Mouse (Mus musculus) hindbrain, embryonic 12.5 days (tissue): ENCODE results near the gene Capn2. TPM values are rescaled to one million over a fixed set of nuclear protein-coding genes. Genes with fewer than 3 reads are reported as not detected.

Experiments used
- ATAC-seq: fragments of 200-750 bp; cut with Nextera tagmentation; 2 replicates; pipeline ENCODE4 v1.8.0; 2017; ENCODE audit warnings: moderate TSS enrichment; ENCODE audit not compliant: low FRiP score
- H3K27ac ChIP-seq: fragments of 300-500 bp; sonication (generic); 2 replicates; pipeline ENCODE4 v1.5.1; 2016; ENCODE audit warnings: mild to moderate bottlenecking
- H3K27me3 ChIP-seq: fragments of 300-500 bp; sonication (generic); 2 replicates; pipeline ENCODE4 v1.6.1; 2016; ENCODE audit warnings: mild to moderate bottlenecking
- H3K36me3 ChIP-seq: fragments of 300-500 bp; sonication (generic); 2 replicates; pipeline ENCODE4 v1.6.1; 2016; ENCODE audit warnings: mild to moderate bottlenecking
- H3K4me1 ChIP-seq: fragments of 300-500 bp; sonication (generic); 2 replicates; pipeline ENCODE4 v1.6.1; 2016
- H3K4me2 ChIP-seq: fragments of 300-500 bp; sonication (generic); replicated peaks from 2 replicates; pipeline ENCODE4 v1.6.1; 2016; ENCODE audit warnings: mild to moderate bottlenecking
- H3K4me3 ChIP-seq: fragments of 300-500 bp; sonication (generic); 2 replicates; pipeline ENCODE4 v1.5.1; 2016; ENCODE audit warnings: mild to moderate bottlenecking
- H3K9ac ChIP-seq: fragments of 300-500 bp; sonication (generic); 2 replicates; pipeline ENCODE4 v1.6.1; 2016; ENCODE audit warnings: mild to moderate bottlenecking, moderate library complexity
- H3K9me3 ChIP-seq: fragments of 300-500 bp; sonication (generic); replicated peaks from 2 replicates; pipeline ENCODE4 v1.6.1; 2016; ENCODE audit warnings: mild to moderate bottlenecking
- WGBS: fragments of 180-500 bp; shearing (Covaris S2); methylation state at CpG from one replicate; pipeline ENCODE4 v1.1.7; 2016; 5-methylcytosine and 5-hydroxymethylcytosine counted together
- polyA plus RNA-seq: library from polyadenylated mRNA; unstranded; fragments of >200 nt; fragmentation: Nextera tagmentation; extraction: Ambion mirVana; gene quantifications from 2 replicates; pipeline ENCODE4 v1.2.1, GENCODE M21; 2016

The Capn2 gene
- polyA plus RNA-seq, 1 experiment from 2014 or later: 136 TPM

GRCm38 (mm10) chr1:182465978-182466377 is 51.4 kb downstream of the Capn2 start:
- Histone ChIP-seq H3K9me3 (no peaks in the 10 kb centered on the region), H3K9ac (no peak overlapping the region), H3K27ac (no peak overlapping the region), H3K36me3 (peaks cover 45% of the 10 kb centered on the region), H3K27me3 (no peaks in the 10 kb centered on the region), H3K4me3 (no peak overlapping the region), H3K4me1 (0 out of 2 replicates have a peak, but pooled peaks cover 4% of the 10 kb centered on the region), H3K4me2 (no peak overlapping the region)
- 93% methylated on average over 4 of the region's 4 CpGs for WGBS
- no peak for ATAC-seq

- peaks cover 38% of the 10 kb centered on the region for H3K36me3 ChIP-seq
- no peak overlapping the region for H3K27ac ChIP-seq
- no peak for ATAC-seq
- no peaks in the 10 kb centered on the region for H3K27me3 ChIP-seq
- no peak overlapping the region for H3K4me2 ChIP-seq
- H3K9ac ChIP-seq: no peak overlapping the region
- H3K9me3 ChIP-seq: no peaks in the 10 kb centered on the region
- H3K4me1 ChIP-seq: 0 out of 2 replicates have a peak, but pooled peaks cover 4% of the 10 kb centered on the region
- H3K4me3 ChIP-seq: no peak overlapping the region
- WGBS: 82% methylated on average over 4 of the region's 4 CpGs
Observed at GRCm38 (mm10) chr1:182465309-182465708, 52.1 kb downstream of the Capn2 start.

- H3K27ac ChIP-seq: peak overlapping the region; percentile 50; the same call in 1 of the 2 replicates
- 76% methylated on average over 10 of the region's 10 CpGs for WGBS
- 0 out of 2 replicates have a peak, but pooled peaks cover 7% of the 10 kb centered on the region for H3K4me1 ChIP-seq
- H3K9ac ChIP-seq: no peak overlapping the region
- H3K36me3 ChIP-seq: peaks cover 28% of the 10 kb centered on the region
- no peak overlapping the region for H3K4me3 ChIP-seq
- no peaks in the 10 kb centered on the region for H3K27me3 ChIP-seq
- H3K9me3 ChIP-seq: no peaks in the 10 kb centered on the region
- ATAC-seq: peak; percentile 54; the same call in 1 of the 2 replicates
- H3K4me2 ChIP-seq: no peak overlapping the region
Observed at GRCm38 (mm10) chr1:182461813-182462212, 55.6 kb downstream of the Capn2 start.

- no peak for ATAC-seq
- WGBS: 67% methylated on average over 7 of the region's 7 CpGs
- Histone ChIP-seq H3K27me3 (no peaks in the 10 kb centered on the region), H3K9ac (no peak overlapping the region), H3K36me3 (peaks cover 26% of the 10 kb centered on the region), H3K4me3 (no peak overlapping the region), H3K27ac (peak overlapping the region; percentile 50), H3K4me1 (0 out of 2 replicates have a peak, but pooled peaks cover 7% of the 10 kb centered on the region), H3K9me3 (no peaks in the 10 kb centered on the region), H3K4me2 (no peak overlapping the region)
Observed at GRCm38 (mm10) chr1:182461261-182461660, 56.1 kb downstream of the Capn2 start.

GRCm38 (mm10) chr1:182460291-182461244 is 56.8 kb downstream of the Capn2 start:
- H3K27ac ChIP-seq: peak overlapping the region; percentile 50
- no peak overlapping the region for H3K9ac ChIP-seq
- H3K27me3 ChIP-seq: no peaks in the 10 kb centered on the region
- WGBS: 77% methylated on average over 13 of the region's 13 CpGs
- no peak overlapping the region for H3K4me3 ChIP-seq
- H3K9me3 ChIP-seq: no peaks in the 10 kb centered on the region
- H3K36me3 ChIP-seq: peaks cover 31% of the 10 kb centered on the region
- no peak overlapping the region for H3K4me2 ChIP-seq
- 0 out of 2 replicates have a peak, but pooled peaks cover 7% of the 10 kb centered on the region for H3K4me1 ChIP-seq
- no peak for ATAC-seq

GRCm38 (mm10) chr1:182459436-182459835 is 58.0 kb downstream of the Capn2 start:
- no peak overlapping the region for H3K9ac ChIP-seq
- no peak overlapping the region for H3K4me2 ChIP-seq
- ATAC-seq: no peak
- H3K4me3 ChIP-seq: no peak overlapping the region
- no peaks in the 10 kb centered on the region for H3K9me3 ChIP-seq
- no peaks in the 10 kb centered on the region for H3K27me3 ChIP-seq
- H3K36me3 ChIP-seq: peaks cover 41% of the 10 kb centered on the region
- peak overlapping the region; percentile 46; the same call in 1 of the 2 replicates for H3K27ac ChIP-seq
- 0 out of 2 replicates have a peak, but pooled peaks cover 3% of the 10 kb centered on the region for H3K4me1 ChIP-seq
- 64% methylated on average over 8 of the region's 8 CpGs for WGBS

GRCm38 (mm10) chr1:182458556-182458955 is 58.9 kb downstream of the Capn2 start:
- WGBS: 82% methylated on average over 19 of the region's 19 CpGs
- Histone ChIP-seq H3K9me3 (no peaks in the 10 kb centered on the region), H3K9ac (no peak overlapping the region), H3K4me3 (no peak overlapping the region), H3K27ac (no peak overlapping the region), H3K4me2 (no peak overlapping the region), H3K4me1 (0 out of 2 replicates have a peak, but pooled peaks cover 3% of the 10 kb centered on the region), H3K27me3 (no peaks in the 10 kb centered on the region), H3K36me3 (peaks cover 47% of the 10 kb centered on the region)
- ATAC-seq: no peak

- no peaks in the 10 kb centered on the region for H3K9me3 ChIP-seq
- no peak for ATAC-seq
- peaks cover 47% of the 10 kb centered on the region for H3K36me3 ChIP-seq
- H3K27me3 ChIP-seq: no peaks in the 10 kb centered on the region
- no peak overlapping the region for H3K9ac ChIP-seq
- WGBS: 96% methylated on average over 2 of the region's 2 CpGs
- no peak overlapping the region for H3K4me3 ChIP-seq
- H3K4me1 ChIP-seq: 0 out of 2 replicates have a peak, but pooled peaks cover 3% of the 10 kb centered on the region
- H3K4me2 ChIP-seq: no peak overlapping the region
- H3K27ac ChIP-seq: no peak overlapping the region
Observed at GRCm38 (mm10) chr1:182455080-182455479, 62.3 kb downstream of the Capn2 start.

- WGBS: 84% methylated on average over 4 of the region's 4 CpGs
- peaks cover 50% of the 10 kb centered on the region for H3K36me3 ChIP-seq
Observed at GRCm38 (mm10) chr1:182452473-182452872, 64.9 kb downstream of the Capn2 start.

GRCm38 (mm10) chr1:182448276-182449035 is 69.0 kb downstream of the Capn2 start:
- no peaks in the 10 kb centered on the region for H3K4me1 ChIP-seq
- H3K36me3 ChIP-seq: peaks cover 61% of the 10 kb centered on the region
- H3K4me2 ChIP-seq: no peak overlapping the region
- ATAC-seq: no peak
- H3K9ac ChIP-seq: no peak overlapping the region
- WGBS: 98% methylated on average over 14 of the region's 14 CpGs
- H3K9me3 ChIP-seq: no peaks in the 10 kb centered on the region
- no peak overlapping the region for H3K4me3 ChIP-seq
- no peak overlapping the region for H3K27ac ChIP-seq
- no peaks in the 10 kb centered on the region for H3K27me3 ChIP-seq

More at GRCm38 (mm10) chr1:182452473-182452872, 64.9 kb downstream of the Capn2 start:
- no peaks in the 10 kb centered on the region for H3K9me3 ChIP-seq
- no peaks in the 10 kb centered on the region for H3K27me3 ChIP-seq
- no peak for ATAC-seq
- H3K9ac ChIP-seq: no peak overlapping the region
- no peaks in the 10 kb centered on the region for H3K4me1 ChIP-seq
- no peak overlapping the region for H3K4me2 ChIP-seq
- H3K27ac ChIP-seq: no peak overlapping the region
- H3K4me3 ChIP-seq: no peak overlapping the region

- Histone ChIP-seq H3K9ac (no peak overlapping the region), H3K4me2 (no peak overlapping the region), H3K4me1 (no peaks in the 10 kb centered on the region), H3K4me3 (no peak overlapping the region), H3K27ac (no peak overlapping the region), H3K9me3 (no peaks in the 10 kb centered on the region), H3K36me3 (peaks cover 75% of the 10 kb centered on the region), H3K27me3 (no peaks in the 10 kb centered on the region)
- no peak for ATAC-seq
- WGBS: 90% methylated on average over 2 of the region's 2 CpGs
Observed at GRCm38 (mm10) chr1:182444116-182444515, 73.3 kb downstream of the Capn2 start.
